Mouse (Mus musculus) thymus, adult 2 months (tissue): ENCODE data around the gene Zdbf2. TPM values are rescaled to one million over a fixed set of nuclear protein-coding genes. Genes with fewer than 3 reads are reported as not detected.

Source experiments
- DNase-seq: peaks from one replicate; pipeline ENCODE4 v3.0.0; 2021
- H3K27ac ChIP-seq: fragments of 200-500 bp; 2 replicates; pipeline ENCODE4 v1.5.1; 2012; ENCODE audit warnings: low read length, control low read depth; ENCODE audit not compliant: control insufficient read depth, insufficient read depth
- H3K27me3 ChIP-seq: fragments of 200-500 bp; 2 replicates; pipeline ENCODE4 v1.6.1; 2012; ENCODE audit warnings: mild to moderate bottlenecking, low read length, moderate library complexity, mixed read lengths; ENCODE audit not compliant: control insufficient read depth, insufficient read depth
- H3K36me3 ChIP-seq: fragments of 200-500 bp; 2 replicates; pipeline ENCODE4 v1.6.1; 2012; ENCODE audit warnings: mild to moderate bottlenecking, low read length, moderate library complexity; ENCODE audit not compliant: control insufficient read depth, insufficient read depth
- H3K4me1 ChIP-seq: fragments of 200-500 bp; replicated peaks from 2 replicates; pipeline ENCODE4 v1.6.1; 2012; ENCODE audit warnings: low read length; ENCODE audit not compliant: control insufficient read depth, insufficient read depth
- H3K4me3 ChIP-seq: fragments of 200-500 bp; 2 replicates; pipeline ENCODE4 v1.5.1; 2012; ENCODE audit warnings: mild to moderate bottlenecking, low read length, control low read depth, moderate library complexity; ENCODE audit not compliant: control insufficient read depth, insufficient read depth
- CTCF ChIP-seq: fragments of 200-500 bp; IDR thresholded peaks from 2 replicates; pipeline ENCODE4 v1.5.1; 2012; ENCODE audit warnings: mild to moderate bottlenecking, control low read depth, low read length, moderate library complexity, borderline replicate concordance; ENCODE audit not compliant: control insufficient read depth, poor library complexity, insufficient read depth; ENCODE audit errors: extremely low read depth
- POLR2A ChIP-seq: fragments of 200-500 bp; IDR thresholded peaks from 2 replicates; pipeline ENCODE4 v1.6.1; 2012; ENCODE audit warnings: mild to moderate bottlenecking, low read length, control low read depth, moderate library complexity; ENCODE audit not compliant: control insufficient read depth, poor library complexity, insufficient read depth; ENCODE audit errors: extremely low read depth
- WGBS: fragments of 180-500 bp; shearing (Covaris S2); methylation state at CpG from one replicate; pipeline ENCODE4 v1.1.7; 2018; 5-methylcytosine and 5-hydroxymethylcytosine counted together
- polyA plus RNA-seq: library from polyadenylated mRNA; depleted of rRNA; stranded (reverse); fragments of >200 nt; gene quantifications from 2 replicates; pipeline ENCODE4 v1.2.3, GENCODE M21; 2012

The Zdbf2 gene
- polyA plus RNA-seq, 1 experiment = 0.04 TPM

DNA sequence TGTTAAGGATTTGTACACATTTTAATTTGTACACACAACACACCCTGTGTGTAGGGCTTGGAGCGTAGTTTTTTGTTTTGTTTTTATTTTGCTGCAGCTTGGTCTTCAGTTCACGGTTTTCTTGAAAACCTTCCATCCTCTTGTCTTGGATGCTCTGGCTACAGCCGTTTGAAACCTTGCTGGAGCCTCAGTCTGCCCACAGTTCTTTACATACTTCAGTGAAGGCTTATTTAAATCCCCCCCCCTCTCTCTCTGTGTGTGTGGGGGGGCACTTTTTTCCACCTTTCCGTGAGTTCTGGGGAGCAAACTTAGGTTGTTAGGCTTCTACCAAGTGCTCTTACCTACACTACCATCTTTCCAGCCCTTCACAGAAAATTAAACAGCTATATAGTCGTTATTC, 19.8 kb upstream of the Zdbf2 start:
- Histone ChIP-seq H3K4me1 (no peaks in the 10 kb centered on the region), H3K27ac (no peak overlapping the region), H3K4me3 (no peak overlapping the region), H3K27me3 (peaks cover 8% of the 10 kb centered on the region; the same call in 1 of the 2 replicates), H3K36me3 (no peaks in the 10 kb centered on the region)
- TF ChIP-seq CTCF (no peak), POLR2A (no peak)
- WGBS = 55% methylated on average over 5 of the region's 5 CpGs
- no peak for DNase-seq

DNA sequence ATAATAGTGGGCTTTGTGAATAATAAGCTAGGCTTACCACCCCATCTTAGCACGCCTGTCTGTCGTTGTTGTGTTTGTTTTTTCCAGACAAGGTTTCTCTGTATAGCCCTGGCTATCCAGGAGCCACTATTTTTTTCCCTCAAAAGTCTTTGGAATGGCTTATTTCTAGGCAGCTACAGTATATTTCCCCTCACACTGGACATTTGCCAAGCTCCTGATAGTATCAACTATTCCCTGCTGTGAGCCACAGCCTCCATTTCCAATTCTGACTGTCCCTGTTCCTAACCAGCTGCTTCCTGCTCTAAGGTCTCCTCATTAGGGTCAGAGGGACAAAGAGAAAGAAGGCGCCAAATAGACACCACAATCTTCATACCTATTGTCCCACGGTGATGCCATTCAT, 18.0 kb upstream of the Zdbf2 start:
- no peaks in the 10 kb centered on the region for H3K4me1 ChIP-seq
- no peak for TF ChIP-seq POLR2A
- TF ChIP-seq CTCF = no peak
- no peak for DNase-seq
- H3K27me3 ChIP-seq = peaks cover 5% of the 10 kb centered on the region; the same call in 1 of the 2 replicates
- no peak overlapping the region for H3K27ac ChIP-seq
- H3K36me3 ChIP-seq = no peaks in the 10 kb centered on the region
- H3K4me3 ChIP-seq = no peak overlapping the region
- WGBS = 37% methylated on average over 4 of the region's 4 CpGs

DNA sequence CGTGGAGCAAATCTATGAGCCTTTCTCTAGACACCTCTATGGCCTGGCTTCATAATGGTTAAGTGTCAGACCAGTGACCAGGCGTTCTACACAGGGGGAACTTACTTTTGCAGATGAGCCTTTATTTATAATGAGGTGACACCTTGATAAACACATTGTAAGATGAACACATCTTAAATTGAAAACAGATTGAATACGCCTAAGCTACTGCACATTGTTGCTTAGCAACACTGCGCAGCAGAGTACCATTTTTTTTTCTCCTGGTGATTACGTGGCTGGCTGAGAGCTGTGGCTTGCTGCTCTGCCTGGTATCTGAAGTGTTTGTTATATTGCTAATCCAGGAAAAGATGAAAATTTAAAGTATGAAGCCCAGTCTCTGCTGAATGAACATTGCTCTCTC, 17.0 kb upstream of the Zdbf2 start:
- Histone ChIP-seq H3K27ac (no peak overlapping the region), H3K4me1 (no peaks in the 10 kb centered on the region), H3K36me3 (no peaks in the 10 kb centered on the region), H3K27me3 (peaks cover 7% of the 10 kb centered on the region; the same call in 1 of the 2 replicates), H3K4me3 (no peak overlapping the region)
- TF ChIP-seq POLR2A = no peak
- TF ChIP-seq CTCF = no peak
- 29% methylated on average over 5 of the region's 5 CpGs for WGBS
- DNase-seq = no peak

DNA sequence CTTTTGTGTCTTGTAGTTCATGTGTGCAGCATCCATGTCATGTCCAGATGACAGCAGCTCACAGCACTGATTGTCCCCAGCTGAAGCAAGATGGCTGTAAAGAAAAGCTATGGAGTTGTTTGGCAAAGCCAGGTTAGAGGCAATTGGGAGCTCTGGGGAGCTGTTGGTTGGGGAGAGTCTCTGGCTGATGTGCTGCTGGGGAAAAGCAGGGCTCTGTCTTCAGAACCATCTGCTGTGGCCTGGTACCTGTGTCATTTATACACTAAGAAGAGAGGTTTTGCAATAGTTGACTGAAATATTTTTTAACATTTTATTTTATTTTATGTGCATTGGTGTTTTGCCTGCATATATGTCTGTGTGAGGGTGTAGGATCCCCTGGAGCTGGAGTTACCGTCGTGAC, 14.6 kb upstream of the Zdbf2 start:
- 41% methylated on average over 2 of the region's 2 CpGs for WGBS
- TF ChIP-seq CTCF (no peak), POLR2A (no peak)
- no peak for DNase-seq
- Histone ChIP-seq H3K27me3 (peaks cover 7% of the 10 kb centered on the region; the same call in 1 of the 2 replicates), H3K4me3 (no peak overlapping the region), H3K36me3 (no peaks in the 10 kb centered on the region), H3K27ac (no peak overlapping the region), H3K4me1 (no peaks in the 10 kb centered on the region)

DNA sequence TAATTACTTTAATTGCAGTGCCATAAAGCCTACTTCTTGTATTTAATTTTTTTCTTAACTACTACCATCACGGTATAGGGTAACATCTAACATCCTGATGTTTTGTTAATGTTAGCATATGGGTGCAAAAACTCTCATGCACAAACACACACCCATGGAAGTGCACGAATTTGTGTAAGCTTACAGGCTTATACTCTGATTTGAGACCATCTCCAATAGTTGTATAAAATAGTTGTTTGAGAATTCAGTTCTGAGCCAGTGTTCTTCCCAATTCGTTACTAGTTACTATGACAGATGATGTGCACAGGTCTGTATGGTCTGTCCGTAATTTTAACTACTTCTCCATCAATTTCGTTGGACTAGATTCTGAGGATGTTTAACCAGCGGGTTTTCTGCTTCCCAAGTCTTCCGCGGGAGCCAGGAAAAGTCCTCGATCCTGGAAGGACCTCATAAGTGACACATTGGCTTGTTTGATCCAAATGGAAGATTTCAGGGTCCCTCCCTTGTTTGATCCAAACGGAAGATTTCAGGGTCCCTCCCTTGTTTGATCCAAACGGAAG, 13.7 kb upstream of the Zdbf2 start:
- peaks cover 7% of the 10 kb centered on the region; the same call in 1 of the 2 replicates for H3K27me3 ChIP-seq
- H3K4me1 ChIP-seq = no peaks in the 10 kb centered on the region
- DNase-seq = no peak
- 45% methylated on average over 11 of the region's 11 CpGs for WGBS
- H3K27ac ChIP-seq = no peak overlapping the region
- no peak overlapping the region for H3K4me3 ChIP-seq
- TF ChIP-seq CTCF (no peak), POLR2A (no peak)
- no peaks in the 10 kb centered on the region for H3K36me3 ChIP-seq

DNA sequence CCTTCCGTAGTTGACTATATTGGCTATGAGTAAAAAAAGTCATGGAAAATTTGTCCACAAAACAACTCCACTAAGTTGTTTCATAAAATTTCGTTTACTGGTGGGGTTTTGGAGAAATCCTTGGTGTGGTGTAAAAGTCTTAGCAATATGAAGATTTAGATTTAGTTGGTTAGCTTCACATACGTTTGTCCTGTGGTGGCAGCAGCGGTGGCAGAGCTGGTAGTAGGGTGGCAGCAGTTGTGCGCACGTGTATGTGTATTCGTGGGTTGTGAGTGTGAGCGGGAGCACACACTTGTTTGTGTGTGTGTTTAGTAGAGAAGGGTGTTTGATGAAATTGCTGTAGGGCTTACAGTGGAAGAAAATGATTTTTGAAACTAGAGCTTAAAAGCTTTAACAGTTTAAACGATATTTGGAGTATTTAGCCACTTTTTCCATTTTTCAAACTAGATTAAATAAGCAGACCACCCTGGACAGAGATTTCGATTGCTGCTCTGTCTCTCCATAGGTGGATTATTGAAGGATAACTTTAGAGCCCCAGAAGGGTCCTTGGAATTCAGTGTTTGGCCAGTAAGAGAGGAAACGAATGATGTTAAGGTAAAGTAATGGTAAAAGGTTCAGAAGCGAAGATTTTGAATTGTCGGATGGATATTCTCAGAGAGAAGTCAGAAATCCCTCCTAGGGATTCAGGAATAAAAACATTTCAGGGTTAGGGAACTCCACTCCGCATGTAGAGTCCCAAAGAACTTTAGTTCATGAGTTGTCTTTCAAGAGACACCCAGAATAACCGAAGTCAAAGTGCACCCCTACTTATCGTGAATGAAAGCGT, 12.9 kb upstream of the Zdbf2 start:
- Histone ChIP-seq H3K27me3 (peaks cover 7% of the 10 kb centered on the region; the same call in 1 of the 2 replicates), H3K4me1 (no peaks in the 10 kb centered on the region), H3K4me3 (no peak overlapping the region), H3K36me3 (no peaks in the 10 kb centered on the region), H3K27ac (no peak overlapping the region)
- WGBS = 48% methylated on average over 17 of the region's 17 CpGs
- no peak for DNase-seq
- TF ChIP-seq CTCF = no peak
- TF ChIP-seq POLR2A = no peak

DNA sequence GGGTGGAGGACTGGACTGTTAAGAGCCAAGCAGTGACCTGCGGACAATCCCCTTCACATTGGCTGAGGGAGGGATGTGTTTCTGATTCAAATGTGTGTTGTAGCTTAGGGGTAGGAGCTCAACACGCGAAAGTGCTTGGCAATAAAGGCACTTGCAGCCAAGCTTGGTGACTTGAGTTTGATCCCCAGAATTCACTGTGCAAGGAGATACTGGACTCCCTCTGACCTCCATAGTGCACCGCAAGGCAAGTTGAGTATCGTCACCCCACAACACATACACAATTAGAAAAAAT, 12.4 kb upstream of the Zdbf2 start:
- peaks cover 6% of the 10 kb centered on the region; the same call in 1 of the 2 replicates for H3K27me3 ChIP-seq

More for the DNA sequence above, 12.4 kb upstream of the Zdbf2 start:
- no peak for TF ChIP-seq POLR2A
- TF ChIP-seq CTCF = no peak
- Histone ChIP-seq H3K27ac (no peak overlapping the region), H3K36me3 (no peaks in the 10 kb centered on the region), H3K4me1 (no peaks in the 10 kb centered on the region), H3K4me3 (no peak overlapping the region)
- DNase-seq = no peak
- WGBS = 51% methylated on average over 5 of the region's 5 CpGs
